Mouse (Mus musculus) forebrain, embryonic 16.5 days (tissue): ENCODE results near the gene Wdfy3. TPM values are rescaled to one million over a fixed set of nuclear protein-coding genes. Genes with fewer than 3 reads are reported as not detected.

Experiments
- ATAC-seq: fragments of 200-750 bp; cut with Nextera tagmentation; 2 replicates; pipeline ENCODE4 v1.8.0; 2017; ENCODE audit warnings: mild to moderate bottlenecking, moderate library complexity
- H3K27ac ChIP-seq: fragments of 300-500 bp; sonication (generic); 2 replicates; pipeline ENCODE4 v1.5.1; 2014; ENCODE audit warnings: low read length, control low read depth
- H3K27me3 ChIP-seq: fragments of 300-500 bp; sonication (generic); replicated peaks from 2 replicates; pipeline ENCODE4 v1.6.1; 2014; ENCODE audit warnings: low read length; ENCODE audit not compliant: control insufficient read depth, insufficient read depth
- H3K36me3 ChIP-seq: fragments of 300-500 bp; sonication (generic); 2 replicates; pipeline ENCODE4 v1.6.1; 2014; ENCODE audit not compliant: control insufficient read depth, insufficient read depth
- H3K4me1 ChIP-seq: fragments of 300-500 bp; sonication (generic); replicated peaks from 2 replicates; pipeline ENCODE4 v1.6.1; 2014; ENCODE audit warnings: low read length; ENCODE audit not compliant: control insufficient read depth, insufficient read depth
- H3K4me2 ChIP-seq: fragments of 300-500 bp; sonication (generic); 2 replicates; pipeline ENCODE4 v1.6.1; 2014; ENCODE audit warnings: mild to moderate bottlenecking, low read length, control low read depth
- H3K4me3 ChIP-seq: fragments of 300-500 bp; sonication (generic); replicated peaks from 2 replicates; pipeline ENCODE4 v1.5.1; 2014; ENCODE audit warnings: mild to moderate bottlenecking, low read length, control low read depth
- H3K9ac ChIP-seq: fragments of 300-500 bp; sonication (generic); replicated peaks from 2 replicates; pipeline ENCODE4 v1.6.1; 2014; ENCODE audit warnings: low read depth, low read length, control low read depth
- H3K9me3 ChIP-seq: fragments of 300-500 bp; sonication (generic); 2 replicates; pipeline ENCODE4 v1.6.1; 2016; ENCODE audit warnings: low read length; ENCODE audit not compliant: control insufficient read depth
- WGBS: fragments of 180-500 bp; shearing (Covaris S2); extraction: QIAGEN DNeasy Blood & Tissue Kit; methylation state at CpG from one replicate; pipeline ENCODE4 v1.1.7; 2014; 5-methylcytosine and 5-hydroxymethylcytosine counted together
- polyA plus RNA-seq: library from polyadenylated mRNA; unstranded; fragments of >200 nt; fragmentation: Nextera tagmentation; extraction: Ambion mirVana; gene quantifications from 2 replicates; pipeline ENCODE4 v1.2.1, GENCODE M21; 2015

The Wdfy3 gene
- polyA plus RNA-seq, 1 experiment from 2014 or later = 28.0 TPM

- 69% methylated on average over 5 of the region's 5 CpGs for WGBS
- no peaks in the 10 kb centered on the region for H3K36me3 ChIP-seq
- H3K4me2 ChIP-seq = no peak overlapping the region
- no peak for ATAC-seq
- peaks cover 15% of the 10 kb centered on the region for H3K4me1 ChIP-seq
- H3K4me3 ChIP-seq = no peak overlapping the region
- no peaks in the 10 kb centered on the region for H3K9me3 ChIP-seq
- no peak overlapping the region for H3K9ac ChIP-seq
- no peak overlapping the region for H3K27ac ChIP-seq
- H3K27me3 ChIP-seq = no peaks in the 10 kb centered on the region
Measured at GRCm38 (mm10) chr5:102061816-102062215, 7.9 kb downstream of the Wdfy3 start.

- H3K27ac ChIP-seq = no peak overlapping the region
- no peaks in the 10 kb centered on the region for H3K36me3 ChIP-seq
- ATAC-seq = no peak
- H3K27me3 ChIP-seq = no peaks in the 10 kb centered on the region
- 64% methylated on average over 7 of the region's 7 CpGs for WGBS
- H3K9me3 ChIP-seq = no peaks in the 10 kb centered on the region
- H3K9ac ChIP-seq = no peak overlapping the region
- no peak overlapping the region for H3K4me3 ChIP-seq
- no peak overlapping the region for H3K4me2 ChIP-seq
- peaks cover 11% of the 10 kb centered on the region; the same call in 1 of the 2 replicates for H3K4me1 ChIP-seq
Measured at GRCm38 (mm10) chr5:102055946-102056345, 13.8 kb downstream of the Wdfy3 start.

- H3K4me1 ChIP-seq = peaks cover 11% of the 10 kb centered on the region; the same call in 1 of the 2 replicates
- no peaks in the 10 kb centered on the region for H3K9me3 ChIP-seq
- no peak overlapping the region for H3K9ac ChIP-seq
- no peaks in the 10 kb centered on the region for H3K27me3 ChIP-seq
- no peak overlapping the region for H3K4me3 ChIP-seq
- no peaks in the 10 kb centered on the region for H3K36me3 ChIP-seq
- H3K4me2 ChIP-seq = no peak overlapping the region
- H3K27ac ChIP-seq = no peak overlapping the region
- 26% methylated on average over 3 of the region's 3 CpGs for WGBS
- no peak for ATAC-seq
Measured at GRCm38 (mm10) chr5:102055130-102055641, 14.5 kb downstream of the Wdfy3 start.

- Histone ChIP-seq H3K36me3 (no peaks in the 10 kb centered on the region), H3K4me1 (peaks cover 11% of the 10 kb centered on the region; the same call in 1 of the 2 replicates), H3K9ac (no peak overlapping the region), H3K27ac (no peak overlapping the region), H3K4me3 (no peak overlapping the region), H3K27me3 (no peaks in the 10 kb centered on the region), H3K9me3 (no peaks in the 10 kb centered on the region), H3K4me2 (no peak overlapping the region)
- ATAC-seq = no peak
- WGBS = 80% methylated on average over 11 of the region's 11 CpGs
Measured at GRCm38 (mm10) chr5:102054511-102055093, 15.1 kb downstream of the Wdfy3 start.

GRCm38 (mm10) chr5:102052906-102053305, 16.8 kb downstream of the Wdfy3 start:
- Histone ChIP-seq H3K9me3 (no peaks in the 10 kb centered on the region), H3K4me1 (peaks cover 11% of the 10 kb centered on the region; the same call in 1 of the 2 replicates), H3K27me3 (no peaks in the 10 kb centered on the region), H3K9ac (no peak overlapping the region), H3K27ac (no peak overlapping the region), H3K4me2 (no peak overlapping the region), H3K4me3 (no peak overlapping the region), H3K36me3 (no peaks in the 10 kb centered on the region)
- 79% methylated on average over 6 of the region's 6 CpGs for WGBS
- no peak for ATAC-seq

- Histone ChIP-seq H3K4me1 (peaks cover 11% of the 10 kb centered on the region; the same call in 1 of the 2 replicates), H3K4me2 (no peak overlapping the region), H3K9me3 (no peaks in the 10 kb centered on the region), H3K36me3 (no peaks in the 10 kb centered on the region), H3K4me3 (no peak overlapping the region), H3K27me3 (no peaks in the 10 kb centered on the region), H3K9ac (no peak overlapping the region), H3K27ac (no peak overlapping the region)
- ATAC-seq = no peak
- WGBS = 92% methylated on average over 4 of the region's 4 CpGs
Measured at GRCm38 (mm10) chr5:102052465-102052864, 17.3 kb downstream of the Wdfy3 start.

- Histone ChIP-seq H3K4me1 (peaks cover 9% of the 10 kb centered on the region; the same call in 1 of the 2 replicates), H3K27ac (no peak overlapping the region), H3K4me2 (no peak overlapping the region), H3K9ac (no peak overlapping the region), H3K9me3 (no peaks in the 10 kb centered on the region), H3K27me3 (no peaks in the 10 kb centered on the region), H3K4me3 (no peak overlapping the region), H3K36me3 (no peaks in the 10 kb centered on the region)
- ATAC-seq = no peak
- 97% methylated on average over 1 of the region's 1 CpGs for WGBS
Measured at GRCm38 (mm10) chr5:102050677-102051076, 19.0 kb downstream of the Wdfy3 start.

- no peaks in the 10 kb centered on the region for H3K27me3 ChIP-seq
- H3K4me2 ChIP-seq = no peak overlapping the region
- no peak overlapping the region for H3K4me3 ChIP-seq
- H3K4me1 ChIP-seq = no peaks in the 10 kb centered on the region
- H3K27ac ChIP-seq = no peak overlapping the region
- H3K9me3 ChIP-seq = no peaks in the 10 kb centered on the region
- 94% methylated on average over 2 of the region's 2 CpGs for WGBS
- no peak for ATAC-seq
- H3K36me3 ChIP-seq = no peaks in the 10 kb centered on the region
- no peak overlapping the region for H3K9ac ChIP-seq
Measured at GRCm38 (mm10) chr5:102048416-102048815, 21.3 kb downstream of the Wdfy3 start.

- Histone ChIP-seq H3K4me1 (no peaks in the 10 kb centered on the region), H3K27ac (no peak overlapping the region)
- no peak for ATAC-seq
Measured at GRCm38 (mm10) chr5:102046617-102047116, 23.1 kb downstream of the Wdfy3 start.

More at GRCm38 (mm10) chr5:102046617-102047116, 23.1 kb downstream of the Wdfy3 start:
- Histone ChIP-seq H3K4me2 (no peak overlapping the region), H3K4me3 (no peak overlapping the region), H3K27me3 (no peaks in the 10 kb centered on the region), H3K36me3 (no peaks in the 10 kb centered on the region), H3K9me3 (no peaks in the 10 kb centered on the region), H3K9ac (no peak overlapping the region)
- 84% methylated on average over 8 of the region's 8 CpGs for WGBS
